Mouse (Mus musculus) erythroblast, embryonic 14.5 days (primary cell): ENCODE measurements at regions not wholly inside any gene's neighbourhood (a gene's known extent, or its start where the extent isn't known, plus 50 kb on each side); places are given as distances from the start of the nearest gene placed in this dataset.

Source experiments
- GATA1 ChIP-seq: IDR thresholded peaks from 2 replicates; pipeline ENCODE4 v1.6.1; 2012; ENCODE audit warnings: low read length, inconsistent platforms, mixed read lengths
- TAL1 ChIP-seq: IDR thresholded peaks from 3 replicates; pipeline ENCODE4 v1.6.1; 2012; ENCODE audit warnings: low read length, inconsistent platforms, mixed read lengths

GRCm38 (mm10) chr10:66743254-66743653 is 352.7 kb upstream of the Jmjd1c start:
- no peak for TF ChIP-seq GATA1
- no peak for TF ChIP-seq TAL1
